Mouse (Mus musculus) forebrain, postnatal 0 days (tissue): ENCODE data around the gene CK137956. TPM values are rescaled to one million over a fixed set of nuclear protein-coding genes. Genes with fewer than 3 reads are reported as not detected.

Experiments used
- ATAC-seq: fragments of 200-750 bp; cut with Nextera tagmentation; 2 replicates; pipeline ENCODE4 v1.8.0; 2017; ENCODE audit warnings: mild to moderate bottlenecking, moderate library complexity
- DNase-seq: peaks from one replicate; pipeline ENCODE4 v3.0.0-alpha.2; 2015
- H3K27ac ChIP-seq: fragments of 300-500 bp; sonication (generic); 2 replicates; pipeline ENCODE4 v1.5.1; 2014; ENCODE audit warnings: low read depth, mild to moderate bottlenecking, antibody characterized with exemption, low read length, moderate library complexity, mixed read lengths
- H3K27me3 ChIP-seq: fragments of 300-500 bp; sonication (generic); 2 replicates; pipeline ENCODE4 v1.6.1; 2014; ENCODE audit warnings: mild to moderate bottlenecking, low read length, mixed read lengths; ENCODE audit not compliant: insufficient read depth
- H3K36me3 ChIP-seq: fragments of 300-500 bp; sonication (generic); 2 replicates; pipeline ENCODE4 v1.6.1; 2014; ENCODE audit warnings: mild to moderate bottlenecking, moderate library complexity; ENCODE audit not compliant: insufficient read depth
- H3K4me1 ChIP-seq: fragments of 300-500 bp; sonication (generic); 2 replicates; pipeline ENCODE4 v1.6.1; 2014; ENCODE audit warnings: antibody characterized with exemption; ENCODE audit not compliant: insufficient read depth
- H3K4me2 ChIP-seq: fragments of 300-500 bp; sonication (generic); 2 replicates; pipeline ENCODE4 v1.6.1; 2014; ENCODE audit warnings: low read depth, mild to moderate bottlenecking, moderate library complexity
- H3K4me3 ChIP-seq: fragments of 300-500 bp; sonication (generic); 2 replicates; pipeline ENCODE4 v1.5.1; 2014; ENCODE audit warnings: low read depth, low read length, mixed read lengths
- H3K9ac ChIP-seq: fragments of 300-500 bp; sonication (generic); 2 replicates; pipeline ENCODE4 v1.6.1; 2014; ENCODE audit warnings: mild to moderate bottlenecking
- H3K9me3 ChIP-seq: fragments of 300-500 bp; sonication (generic); 2 replicates; pipeline ENCODE4 v1.6.1; 2016; ENCODE audit warnings: low read length
- CTCF ChIP-seq: sonication (generic); IDR thresholded peaks from 2 replicates; pipeline ENCODE4 v1.5.1; 2016; ENCODE audit warnings: antibody characterized with exemption, control low read depth, low read depth
- WGBS: fragments of 180-500 bp; shearing (Covaris S2); extraction: QIAGEN DNeasy Blood & Tissue Kit; methylation state at CpG from one replicate; pipeline ENCODE4 v1.1.7; 2014; 5-methylcytosine and 5-hydroxymethylcytosine counted together
- polyA plus RNA-seq: library from polyadenylated mRNA; unstranded; fragments of >200 nt; fragmentation: Nextera tagmentation; extraction: Ambion mirVana; gene quantifications from 2 replicates; pipeline ENCODE4 v1.2.1, GENCODE M21; 2015
- total RNA-seq: library from RNA; depleted of rRNA; stranded (reverse); fragments of >200 nt; gene quantifications from 2 replicates; pipeline ENCODE4 v1.2.3, GENCODE M21; 2014

The CK137956 gene
- total and polyA plus RNA-seq, 2 experiments from 2014 or later: 1.9 TPM

DNA sequence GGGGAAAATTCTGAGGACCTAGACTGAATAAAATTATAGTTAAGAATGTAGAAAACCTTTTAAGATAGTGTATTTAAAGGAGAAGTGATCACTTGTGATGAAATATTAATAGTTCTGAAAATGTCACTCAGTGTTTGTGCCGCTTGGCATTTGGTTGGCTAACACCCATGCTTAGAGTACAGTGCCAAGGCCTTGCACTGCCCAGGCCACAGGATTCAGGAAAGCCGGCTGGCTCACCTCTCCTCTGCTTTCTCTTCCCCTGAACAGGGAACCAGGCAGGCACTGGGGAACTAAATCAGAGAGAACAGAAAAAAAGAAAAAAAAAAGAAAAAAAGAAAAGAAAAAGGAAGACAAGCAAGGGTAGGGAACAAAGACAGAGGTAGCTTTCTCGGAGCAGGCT is 2.2 kb upstream of the CK137956 start:
- Histone ChIP-seq H3K4me3 (no peak overlapping the region), H3K36me3 (no peaks in the 10 kb centered on the region), H3K4me1 (no peaks in the 10 kb centered on the region), H3K9ac (no peak overlapping the region), H3K27me3 (peaks cover 13% of the 10 kb centered on the region; the same call in 1 of the 2 replicates), H3K27ac (no peak overlapping the region), H3K4me2 (no peak overlapping the region), H3K9me3 (no peaks in the 10 kb centered on the region)
- DNase-seq (no peak), ATAC-seq (no peak)
- no peak for TF ChIP-seq CTCF
- 83% methylated on average over 3 of the region's 3 CpGs for WGBS

- Histone ChIP-seq H3K4me1 (no peaks in the 10 kb centered on the region), H3K9ac (no peak overlapping the region), H3K4me2 (no peak overlapping the region), H3K9me3 (no peaks in the 10 kb centered on the region), H3K4me3 (no peak overlapping the region), H3K27me3 (peaks cover 13% of the 10 kb centered on the region; the same call in 1 of the 2 replicates), H3K27ac (no peak overlapping the region), H3K36me3 (no peaks in the 10 kb centered on the region)
- DNase-seq: peak; percentile 50
- ATAC-seq: peak; percentile 64
- WGBS: 8% methylated on average over 7 of the region's 7 CpGs
- TF ChIP-seq CTCF: peak; percentile 58
Observed at GRCm38 (mm10) chr4:127970018-127970421, 731 bp downstream of the CK137956 start.

GRCm38 (mm10) chr4:127969101-127969500 is 1.6 kb downstream of the CK137956 start:
- no peak overlapping the region for H3K9ac ChIP-seq
- H3K36me3 ChIP-seq: no peaks in the 10 kb centered on the region
- 17% methylated on average over 7 of the region's 7 CpGs for WGBS
- H3K4me3 ChIP-seq: no peak overlapping the region
- no peak for ATAC-seq
- no peak for DNase-seq
- H3K27me3 ChIP-seq: peaks cover 13% of the 10 kb centered on the region; the same call in 1 of the 2 replicates
- no peaks in the 10 kb centered on the region for H3K9me3 ChIP-seq
- no peak overlapping the region for H3K4me2 ChIP-seq
- TF ChIP-seq CTCF: no peak
- no peaks in the 10 kb centered on the region for H3K4me1 ChIP-seq
- H3K27ac ChIP-seq: no peak overlapping the region

GRCm38 (mm10) chr4:127953006-127953710 is 17.6 kb downstream of the CK137956 start:
- no peak overlapping the region for H3K27ac ChIP-seq
- 49% methylated on average over 10 of the region's 10 CpGs for WGBS
- H3K27me3 ChIP-seq: no peaks in the 10 kb centered on the region
- no peak overlapping the region for H3K9ac ChIP-seq
- no peaks in the 10 kb centered on the region for H3K9me3 ChIP-seq
- no peak overlapping the region for H3K4me2 ChIP-seq
- H3K4me1 ChIP-seq: no peaks in the 10 kb centered on the region
- H3K36me3 ChIP-seq: no peaks in the 10 kb centered on the region
- ATAC-seq: no peak
- DNase-seq: no peak
- no peak overlapping the region for H3K4me3 ChIP-seq
- no peak for TF ChIP-seq CTCF

- Histone ChIP-seq H3K9me3 (no peaks in the 10 kb centered on the region), H3K36me3 (no peaks in the 10 kb centered on the region), H3K27me3 (no peaks in the 10 kb centered on the region), H3K27ac (no peak overlapping the region), H3K4me3 (no peak overlapping the region), H3K9ac (no peak overlapping the region), H3K4me2 (no peak overlapping the region), H3K4me1 (no peaks in the 10 kb centered on the region)
- no peak for TF ChIP-seq CTCF
- no peak for DNase-seq
- WGBS: 67% methylated on average over 2 of the region's 2 CpGs
- no peak for ATAC-seq
Observed at GRCm38 (mm10) chr4:127947696-127948095, 23.1 kb downstream of the CK137956 start.

DNA sequence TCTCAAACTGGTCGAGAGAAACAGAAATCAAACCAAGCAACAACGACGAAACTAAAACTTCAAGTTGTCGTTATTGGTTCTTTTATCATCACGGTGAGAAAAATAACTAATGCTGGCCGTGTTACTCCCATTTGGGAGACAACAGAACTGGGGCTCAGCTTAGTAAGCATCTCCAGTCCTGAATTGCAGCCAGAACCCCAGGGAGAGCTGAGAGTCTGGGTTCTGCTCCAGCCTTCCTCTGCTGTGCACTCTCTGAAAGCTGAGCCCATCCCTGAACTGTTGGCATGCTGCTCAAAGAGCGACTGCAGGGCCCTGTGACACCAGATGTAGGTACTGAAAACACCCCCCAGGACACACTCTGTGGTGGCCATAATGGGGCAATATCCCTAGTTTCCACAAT is 33.3 kb downstream of the CK137956 start:
- TF ChIP-seq CTCF: no peak
- Histone ChIP-seq H3K4me2 (no peak overlapping the region), H3K27ac (no peak overlapping the region), H3K4me3 (no peak overlapping the region), H3K9me3 (no peaks in the 10 kb centered on the region), H3K9ac (no peak overlapping the region), H3K4me1 (no peaks in the 10 kb centered on the region), H3K36me3 (no peaks in the 10 kb centered on the region), H3K27me3 (no peaks in the 10 kb centered on the region)
- ATAC-seq (no peak), DNase-seq (no peak)
- 80% methylated on average over 7 of the region's 7 CpGs for WGBS

DNA sequence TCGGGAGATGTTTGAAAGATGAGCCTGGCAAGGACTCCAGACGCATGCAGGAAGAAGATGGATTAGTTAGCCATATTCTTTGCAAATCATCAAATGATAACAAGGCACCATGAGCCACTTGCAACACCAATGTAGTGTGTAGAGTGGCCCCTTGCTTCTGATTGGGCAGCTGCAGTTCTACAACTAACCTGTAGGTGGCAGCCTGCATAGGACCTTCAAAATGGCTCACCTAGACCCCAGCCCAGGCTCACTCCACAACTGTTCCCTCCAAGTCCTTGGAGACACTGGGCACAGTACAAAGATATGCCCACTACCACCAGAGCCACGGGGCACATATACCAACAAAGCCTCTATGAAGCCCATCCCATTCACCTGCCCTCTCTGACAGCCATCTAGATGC is 35.4 kb downstream of the CK137956 start:
- no peaks in the 10 kb centered on the region for H3K4me1 ChIP-seq
- H3K36me3 ChIP-seq: no peaks in the 10 kb centered on the region
- no peaks in the 10 kb centered on the region for H3K9me3 ChIP-seq
- WGBS: 54% methylated on average over 3 of the region's 3 CpGs
- H3K27ac ChIP-seq: no peak overlapping the region
- peak; percentile 73 for TF ChIP-seq CTCF
- no peak overlapping the region for H3K4me3 ChIP-seq
- no peak overlapping the region for H3K9ac ChIP-seq
- ATAC-seq (no peak), DNase-seq (peak; percentile 11)
- H3K27me3 ChIP-seq: no peaks in the 10 kb centered on the region
- H3K4me2 ChIP-seq: no peak overlapping the region
